Mouse (Mus musculus) intestine, embryonic 16.5 days (tissue): ENCODE data around the gene Tmem130. TPM values are rescaled to one million over a fixed set of nuclear protein-coding genes. Genes with fewer than 3 reads are reported as not detected.
A peak's percentile ranks its signal among the peaks of the same experiment; 100 is the strongest.

Experiments used
- ATAC-seq: fragments of 200-750 bp; cut with Nextera tagmentation; 2 replicates; pipeline ENCODE4 v1.8.0; 2017; ENCODE audit warnings: moderate TSS enrichment, moderate library complexity
- H3K27ac ChIP-seq: fragments of 300-500 bp; sonication (generic); 2 replicates; pipeline ENCODE4 v1.5.1; 2014; ENCODE audit warnings: mild to moderate bottlenecking, low read length
- H3K27me3 ChIP-seq: fragments of 300-500 bp; sonication (generic); replicated peaks from 2 replicates; pipeline ENCODE4 v1.6.1; 2014; ENCODE audit warnings: low read length, control low read depth, mixed read lengths; ENCODE audit not compliant: control insufficient read depth, insufficient read depth
- H3K36me3 ChIP-seq: fragments of 300-500 bp; sonication (generic); 2 replicates; pipeline ENCODE4 v1.6.1; 2014; ENCODE audit warnings: low read length, control low read depth; ENCODE audit not compliant: control insufficient read depth, insufficient read depth
- H3K4me1 ChIP-seq: fragments of 300-500 bp; sonication (generic); 2 replicates; pipeline ENCODE4 v1.6.1; 2014; ENCODE audit warnings: low read length, control low read depth, mixed read lengths; ENCODE audit not compliant: control insufficient read depth, insufficient read depth
- H3K4me2 ChIP-seq: fragments of 300-500 bp; sonication (generic); 2 replicates; pipeline ENCODE4 v1.6.1; 2014; ENCODE audit warnings: low read depth, low read length, control low read depth
- H3K4me3 ChIP-seq: fragments of 300-500 bp; sonication (generic); 2 replicates; pipeline ENCODE4 v1.5.1; 2014; ENCODE audit warnings: mild to moderate bottlenecking, low read length
- H3K9ac ChIP-seq: fragments of 300-500 bp; sonication (generic); 2 replicates; pipeline ENCODE4 v1.6.1; 2014; ENCODE audit warnings: low read depth, low read length
- H3K9me3 ChIP-seq: fragments of 300-500 bp; sonication (generic); 2 replicates; pipeline ENCODE4 v1.6.1; 2016; ENCODE audit warnings: low read length, control low read depth; ENCODE audit not compliant: control insufficient read depth
- WGBS: fragments of 180-500 bp; shearing (Covaris S2); extraction: QIAGEN DNeasy Blood & Tissue Kit; methylation state at CpG from one replicate; pipeline ENCODE4 v1.1.7; 2014; 5-methylcytosine and 5-hydroxymethylcytosine counted together
- polyA plus RNA-seq: library from polyadenylated mRNA; unstranded; fragments of >200 nt; fragmentation: Nextera tagmentation; extraction: Ambion mirVana; gene quantifications from 2 replicates; pipeline ENCODE4 v1.2.1, GENCODE M21; 2015

Tmem130 gene
- polyA plus RNA-seq, 1 experiment from 2014 or later = 2.6 TPM

DNA sequence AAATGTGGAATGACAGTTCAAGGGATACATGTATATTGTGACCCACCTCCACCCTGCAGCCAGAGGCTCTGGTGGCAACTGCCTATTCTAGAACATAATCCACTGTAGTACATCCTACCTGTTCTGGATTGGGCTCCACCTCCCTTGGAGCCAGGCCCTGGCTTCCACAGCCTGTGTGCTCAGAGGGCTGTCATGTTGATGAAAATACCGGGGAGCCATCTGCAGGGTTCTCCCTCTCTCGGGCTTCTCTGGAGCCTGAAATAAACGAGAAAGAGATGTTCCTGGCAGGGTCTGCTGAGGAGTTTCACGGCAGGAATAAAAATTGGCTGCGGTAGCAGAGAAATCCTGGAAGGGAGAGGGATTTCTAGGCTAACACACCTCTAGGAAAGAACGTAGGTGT lies 41.8 kb downstream of the Tmem130 start:
- no peaks in the 10 kb centered on the region for H3K4me1 ChIP-seq
- H3K4me2 ChIP-seq = no peak overlapping the region
- no peak overlapping the region for H3K9ac ChIP-seq
- no peak overlapping the region for H3K27ac ChIP-seq
- H3K4me3 ChIP-seq = no peak overlapping the region
- ATAC-seq = no peak
- no peaks in the 10 kb centered on the region for H3K36me3 ChIP-seq
- 59% methylated on average over 6 of the region's 6 CpGs for WGBS
- no peaks in the 10 kb centered on the region for H3K9me3 ChIP-seq
- no peaks in the 10 kb centered on the region for H3K27me3 ChIP-seq

- Histone ChIP-seq H3K4me3 (no peak overlapping the region), H3K9ac (no peak overlapping the region), H3K27me3 (no peaks in the 10 kb centered on the region), H3K4me2 (no peak overlapping the region), H3K4me1 (no peaks in the 10 kb centered on the region), H3K9me3 (no peaks in the 10 kb centered on the region), H3K27ac (no peak overlapping the region), H3K36me3 (no peaks in the 10 kb centered on the region)
- ATAC-seq = no peak
- 77% methylated on average over 6 of the region's 6 CpGs for WGBS
These were observed 44.4 kb downstream of the Tmem130 start for GRCm38 (mm10) chr5:144717186-144717585.

DNA sequence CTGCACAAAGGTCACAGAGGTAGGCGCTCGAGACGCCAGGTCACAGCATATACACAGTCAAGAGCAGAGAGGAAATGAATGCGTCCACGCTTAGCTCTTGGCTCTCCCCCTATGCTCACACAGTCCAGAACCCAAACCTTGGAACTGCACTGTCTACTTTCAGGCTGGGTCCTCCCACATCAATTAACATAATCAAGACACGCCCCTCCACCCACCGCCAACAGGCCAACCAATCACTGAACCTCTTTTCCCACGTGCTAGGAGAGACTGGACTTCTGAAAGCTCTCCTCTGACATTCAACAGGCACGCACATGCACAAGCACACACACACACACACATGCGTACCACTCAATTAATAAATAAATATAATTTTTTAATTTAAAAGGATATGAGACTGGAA lies 48.2 kb downstream of the Tmem130 start:
- 84% methylated on average over 10 of the region's 10 CpGs for WGBS
- Histone ChIP-seq H3K4me2 (no peak overlapping the region), H3K27ac (no peak overlapping the region), H3K4me1 (no peaks in the 10 kb centered on the region), H3K36me3 (no peaks in the 10 kb centered on the region), H3K4me3 (no peak overlapping the region), H3K9me3 (no peaks in the 10 kb centered on the region), H3K27me3 (no peaks in the 10 kb centered on the region), H3K9ac (no peak overlapping the region)
- ATAC-seq = no peak

DNA sequence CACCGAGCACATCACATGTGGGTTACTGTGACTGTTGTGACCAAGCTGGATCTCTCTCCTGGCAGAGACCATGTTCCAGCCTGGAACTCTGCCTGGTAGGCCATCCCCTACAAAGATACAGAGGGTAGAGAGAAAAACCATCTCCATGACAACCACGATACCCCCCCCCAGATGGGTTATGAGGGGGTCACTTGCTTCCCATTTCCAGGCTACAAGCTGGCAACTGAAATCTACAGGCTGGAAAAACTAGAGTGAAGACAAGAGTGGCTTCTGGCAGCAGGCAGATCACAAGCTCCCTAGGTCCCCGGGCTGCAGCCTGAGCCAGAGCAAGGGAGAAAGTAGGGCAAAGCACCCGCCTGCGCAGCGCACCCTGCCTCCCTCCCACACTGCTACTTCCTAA lies 54.0 kb downstream of the Tmem130 start:
- Histone ChIP-seq H3K4me1 (no peaks in the 10 kb centered on the region), H3K27me3 (no peaks in the 10 kb centered on the region)
- ATAC-seq = no peak

DNA sequence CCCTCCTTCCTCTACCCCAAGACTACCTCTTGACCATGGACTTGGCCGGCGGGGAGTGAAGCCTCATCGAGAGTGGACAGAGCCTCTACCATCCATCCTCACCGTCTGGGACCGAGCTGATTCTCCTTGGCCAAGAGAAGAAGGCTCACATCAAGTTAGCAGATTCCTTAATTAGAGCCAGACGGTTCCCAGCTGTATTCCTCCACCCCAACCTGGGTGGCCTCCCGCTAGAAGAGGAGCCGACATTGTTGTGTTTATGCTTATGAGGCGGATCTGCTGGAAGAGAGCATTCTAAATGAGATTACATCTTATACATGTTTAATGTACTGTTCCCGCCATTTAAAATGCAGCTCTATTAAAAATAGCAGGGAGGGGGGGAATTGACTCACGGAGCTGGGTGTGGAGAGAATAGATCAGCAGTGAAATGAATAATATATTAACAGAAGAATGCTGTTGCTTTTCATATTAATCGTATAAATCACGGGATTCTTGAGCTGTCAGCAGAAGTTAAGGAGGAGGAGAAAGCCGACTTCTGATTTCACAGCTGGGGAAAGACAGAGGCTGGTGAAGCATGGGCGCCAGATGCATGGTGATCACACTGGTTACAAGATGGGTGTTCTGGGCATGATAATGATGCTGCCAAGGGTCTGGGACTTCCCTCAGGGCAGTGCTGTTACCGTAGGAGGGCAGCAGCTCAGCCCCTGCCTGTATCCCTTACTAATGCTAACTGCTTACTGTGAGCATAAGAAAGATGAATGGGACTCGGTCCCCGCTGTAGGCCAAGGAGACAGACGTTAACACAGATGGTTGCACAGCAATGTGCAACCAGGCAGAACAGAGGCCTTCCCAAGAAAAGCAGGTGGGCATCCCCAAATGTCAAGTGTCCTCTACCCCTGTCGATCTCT lies 57.9 kb downstream of the Tmem130 start:
- no peaks in the 10 kb centered on the region for H3K9me3 ChIP-seq
- no peaks in the 10 kb centered on the region for H3K27me3 ChIP-seq
- no peaks in the 10 kb centered on the region for H3K4me1 ChIP-seq
- no peak overlapping the region for H3K4me2 ChIP-seq
- WGBS = 55% methylated on average over 20 of the region's 20 CpGs
- H3K36me3 ChIP-seq = no peaks in the 10 kb centered on the region
- H3K4me3 ChIP-seq = no peak overlapping the region
- ATAC-seq = peak; percentile 70
- H3K9ac ChIP-seq = no peak overlapping the region
- 0 out of 2 replicates have a peak overlapping the region, but pooled peaks have one; percentile 49 for H3K27ac ChIP-seq

More for the DNA sequence above, 54.0 kb downstream of the Tmem130 start:
- no peak overlapping the region for H3K9ac ChIP-seq
- no peak overlapping the region for H3K27ac ChIP-seq
- no peak overlapping the region for H3K4me3 ChIP-seq
- H3K9me3 ChIP-seq = no peaks in the 10 kb centered on the region
- 88% methylated on average over 6 of the region's 6 CpGs for WGBS
- no peak overlapping the region for H3K4me2 ChIP-seq
- H3K36me3 ChIP-seq = no peaks in the 10 kb centered on the region

- Histone ChIP-seq H3K27me3 (no peaks in the 10 kb centered on the region), H3K4me3 (no peak overlapping the region), H3K27ac (no peak overlapping the region), H3K9ac (no peak overlapping the region), H3K4me2 (no peak overlapping the region), H3K36me3 (no peaks in the 10 kb centered on the region), H3K4me1 (no peaks in the 10 kb centered on the region), H3K9me3 (no peaks in the 10 kb centered on the region)
- no peak for ATAC-seq
- 62% methylated on average over 8 of the region's 8 CpGs for WGBS
These were observed 66.1 kb downstream of the Tmem130 start for GRCm38 (mm10) chr5:144695289-144696060.

- Histone ChIP-seq H3K4me2 (no peak overlapping the region), H3K4me3 (no peak overlapping the region), H3K27me3 (no peaks in the 10 kb centered on the region), H3K36me3 (no peaks in the 10 kb centered on the region), H3K9ac (no peak overlapping the region), H3K9me3 (no peaks in the 10 kb centered on the region), H3K4me1 (no peaks in the 10 kb centered on the region), H3K27ac (no peak overlapping the region)
- WGBS = 81% methylated on average over 4 of the region's 4 CpGs
- ATAC-seq = no peak
These were observed 67.5 kb downstream of the Tmem130 start for GRCm38 (mm10) chr5:144694161-144694560.

GRCm38 (mm10) chr5:144691421-144691820 lies 70.2 kb downstream of the Tmem130 start:
- 76% methylated on average over 4 of the region's 4 CpGs for WGBS
- Histone ChIP-seq H3K27ac (no peak overlapping the region), H3K9ac (no peak overlapping the region), H3K4me2 (no peak overlapping the region), H3K27me3 (no peaks in the 10 kb centered on the region), H3K9me3 (no peaks in the 10 kb centered on the region), H3K36me3 (no peaks in the 10 kb centered on the region), H3K4me1 (no peaks in the 10 kb centered on the region), H3K4me3 (no peak overlapping the region)
- ATAC-seq = no peak

DNA sequence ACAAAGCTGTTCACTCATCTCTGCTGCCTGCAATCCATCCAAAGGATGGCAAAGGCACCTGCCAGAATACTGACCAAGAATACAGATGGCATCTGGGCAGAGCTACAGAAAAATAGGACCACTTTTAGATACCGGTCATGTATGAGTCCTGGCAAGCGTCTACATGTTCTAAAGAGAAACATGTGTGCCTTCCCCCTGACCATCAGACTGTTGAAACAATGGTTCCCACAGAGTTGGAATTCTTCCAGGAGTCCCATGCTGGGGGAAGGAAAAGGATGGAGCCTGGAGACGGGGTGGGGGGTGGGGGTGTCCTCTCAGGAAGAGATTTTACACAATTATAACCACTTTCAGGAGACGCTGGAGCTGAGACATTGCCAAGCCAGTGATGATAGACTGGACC lies 73.2 kb downstream of the Tmem130 start:
- Histone ChIP-seq H3K9me3 (no peaks in the 10 kb centered on the region), H3K4me3 (no peak overlapping the region), H3K36me3 (no peaks in the 10 kb centered on the region), H3K9ac (no peak overlapping the region), H3K27ac (no peak overlapping the region), H3K27me3 (no peaks in the 10 kb centered on the region), H3K4me1 (no peaks in the 10 kb centered on the region), H3K4me2 (no peak overlapping the region)
- ATAC-seq = no peak
- WGBS = 48% methylated on average over 4 of the region's 4 CpGs
